Mouse (Mus musculus) E14TG2a.4 (cell line): Measurements from ENCODE around the gene Cdc37.

Experiments
- CTCF ChIP-seq: conservative IDR thresholded peaks from 2 replicates; pipeline ENCODE4 v1.5.1; 2014; ENCODE audit warnings: low read length
- NANOG ChIP-seq: IDR thresholded peaks from 2 replicates; pipeline ENCODE4 v1.6.1; 2014; ENCODE audit warnings: borderline replicate concordance, low read length, mixed read lengths

GRCm38 (mm10) chr9:21153331-21153730 lies 3.5 kb upstream of the Cdc37 start:
- TF ChIP-seq CTCF, result no peak
- TF ChIP-seq NANOG, result no peak
